In genomic region chr11:60418473-60418803, GRCm38 (mm10) we compare ENCODE assay signal across 8 mouse cellular contexts. TPM values are rescaled to one million over a fixed set of nuclear protein-coding genes. Genes with fewer than 3 reads are reported as not detected.
DNase-seq lines count a peak whose midpoint lies in the region; ATAC-seq and TF ChIP-seq lines count a peak whose summit lies in the region.

No protein-coding gene starts in this region.

- no peak for TF ChIP-seq EP300 in liver, embryonic 14.5 days (IDR thresholded peaks at IDR 0.05; ENCODE audit: low read depth)

- WGBS in lung, embryonic 15.5 days = 7% methylated on average over 6 of the region's 6 CpGs
- WGBS in embryonic facial prominence, embryonic 11.5 days = 16% methylated on average over 6 of the region's 6 CpGs
- 29% methylated on average over 6 of the region's 6 CpGs for WGBS in hindbrain, postnatal 0 days
- WGBS in liver, embryonic 14.5 days (ENCODE audit: insufficient replicate concordance) = 2% methylated on average over 6 of the region's 6 CpGs
- 8% methylated on average over 6 of the region's 6 CpGs for WGBS in stomach, embryonic 14.5 days

- DNase-seq in lung, postnatal 25 days (ENCODE audit: low spot score) = no peak
- peak; percentile 2 for DNase-seq in embryonic facial prominence, embryonic 11.5 days (ENCODE audit: low spot score)
- DNase-seq in hindbrain, postnatal 0 days (ENCODE audit: low spot score) = no peak
- DNase-seq in liver, embryonic 14.5 days (ENCODE audit: low read depth in 3 of 3, low spot score in 3 of 3) = peak in 2 of 3 experiments; percentile 41 to 45
- no peak for DNase-seq in layer of hippocampus, adult 9-10 months (ENCODE audit: low spot score)

- H3K4me1 ChIP-seq in lung, embryonic 15.5 days = peaks cover 25% of the 10 kb centered on the region
- peaks cover 4% of the 10 kb centered on the region for H3K4me1 ChIP-seq in embryonic facial prominence, embryonic 11.5 days (ENCODE audit: control insufficient read depth, insufficient read depth, low read length)
- peaks cover 17% of the 10 kb centered on the region for H3K4me1 ChIP-seq in hindbrain, postnatal 0 days (ENCODE audit: insufficient read depth, low read length)
- peaks cover 22 to 23% of the 10 kb centered on the region in 2 experiments for H3K4me1 ChIP-seq in liver, embryonic 14.5 days (replicated peaks; ENCODE audit: control insufficient read depth in 2 of 2, insufficient read depth in 2 of 2, low read length in 1 of 2)
- peaks cover 19% of the 10 kb centered on the region for H3K4me1 ChIP-seq in stomach, embryonic 14.5 days (ENCODE audit: control insufficient read depth, insufficient read depth, low read length)

- no peaks in the 10 kb centered on the region for H3K36me3 ChIP-seq in lung, embryonic 15.5 days
- no peaks in the 10 kb centered on the region for H3K36me3 ChIP-seq in embryonic facial prominence, embryonic 11.5 days (replicated peaks; ENCODE audit: control insufficient read depth, insufficient read depth, low read depth, low read length)
- no peaks in the 10 kb centered on the region for H3K36me3 ChIP-seq in hindbrain, postnatal 0 days (ENCODE audit: insufficient read depth, low read length)
- H3K36me3 ChIP-seq in liver, embryonic 14.5 days (replicated peaks; ENCODE audit: control insufficient read depth, insufficient read depth, low read depth) = peaks cover 2% of the 10 kb centered on the region; the same call in 1 of the 2 replicates
- no peaks in the 10 kb centered on the region for H3K36me3 ChIP-seq in stomach, embryonic 14.5 days (ENCODE audit: control insufficient read depth, insufficient read depth, low read length)

- H3K27me3 ChIP-seq in lung, embryonic 15.5 days = no peaks in the 10 kb centered on the region
- H3K27me3 ChIP-seq in embryonic facial prominence, embryonic 11.5 days (ENCODE audit: control insufficient read depth, insufficient read depth, low read length) = no peaks in the 10 kb centered on the region
- no peaks in the 10 kb centered on the region for H3K27me3 ChIP-seq in hindbrain, postnatal 0 days (ENCODE audit: insufficient read depth, low read length)
- no peaks in the 10 kb centered on the region for H3K27me3 ChIP-seq in liver, embryonic 14.5 days (ENCODE audit: control insufficient read depth, insufficient read depth, low read length)
- no peaks in the 10 kb centered on the region for H3K27me3 ChIP-seq in stomach, embryonic 14.5 days (ENCODE audit: control insufficient read depth, insufficient read depth, low read length)

- H3K4me2 ChIP-seq in lung, embryonic 15.5 days = peak overlapping the region; percentile 81
- peak overlapping the region; percentile 93 for H3K4me2 ChIP-seq in embryonic facial prominence, embryonic 11.5 days (ENCODE audit: low read depth, low read length)
- peak overlapping the region; percentile 93 for H3K4me2 ChIP-seq in hindbrain, postnatal 0 days (ENCODE audit: low read depth, low read length)
- H3K4me2 ChIP-seq in liver, embryonic 14.5 days (ENCODE audit: low read depth) = peak overlapping the region; percentile 99
- H3K4me2 ChIP-seq in stomach, embryonic 14.5 days (replicated peaks; ENCODE audit: low read depth, low read length) = peak overlapping the region; percentile 97

- peak overlapping the region; percentile 92 for H3K9ac ChIP-seq in lung, embryonic 15.5 days
- H3K9ac ChIP-seq in embryonic facial prominence, embryonic 11.5 days (replicated peaks; ENCODE audit: low read length) = peak overlapping the region; percentile 94
- peak overlapping the region; percentile 92 for H3K9ac ChIP-seq in hindbrain, postnatal 0 days (replicated peaks; ENCODE audit: low read length)
- H3K9ac ChIP-seq in liver, embryonic 14.5 days (replicated peaks) = peak overlapping the region; percentile 79
- peak overlapping the region; percentile 87 for H3K9ac ChIP-seq in stomach, embryonic 14.5 days (replicated peaks; ENCODE audit: low read depth, low read length)

- ATAC-seq in lung, embryonic 15.5 days (ENCODE audit: borderline replicate concordance, extremely low read depth, low FRiP score, low TSS enrichment) = no peak
- no peak for ATAC-seq in embryonic facial prominence, embryonic 11.5 days (replicated peaks; ENCODE audit: insufficient number of reproducible peaks, low FRiP score, low TSS enrichment, low read depth)
- no peak for ATAC-seq in hindbrain, postnatal 0 days
- no peak for ATAC-seq in liver, embryonic 14.5 days (ENCODE audit: insufficient read depth)
- no peak for ATAC-seq in stomach, embryonic 14.5 days (ENCODE audit: insufficient number of reproducible peaks, insufficient read depth, low FRiP score, low read depth)
- no peak for ATAC-seq in inflammation-experienced regulatory T-cells, adult 6 months

- TF ChIP-seq CTCF in hindbrain, postnatal 0 days (IDR thresholded peaks at IDR 0.05; ENCODE audit: low read depth) = no peak
- no peak for TF ChIP-seq CTCF in liver, embryonic 14.5 days (IDR thresholded peaks at IDR 0.05; ENCODE audit: low read depth)

- H3K4me3 ChIP-seq in lung, embryonic 15.5 days = peak overlapping the region; percentile 98
- H3K4me3 ChIP-seq in embryonic facial prominence, embryonic 11.5 days (ENCODE audit: low read depth, low read length) = peak overlapping the region; percentile 89
- H3K4me3 ChIP-seq in hindbrain, postnatal 0 days (ENCODE audit: low read length) = peak overlapping the region; percentile 91
- peak overlapping the region; percentile 72 to 85 for H3K4me3 ChIP-seq in liver, embryonic 14.5 days (ENCODE audit: insufficient read depth in 1 of 2, low read depth in 2 of 2, low read length in 2 of 2)
- peak overlapping the region; percentile 97 for H3K4me3 ChIP-seq in stomach, embryonic 14.5 days (ENCODE audit: low read depth, low read length)

- no peak overlapping the region for H3K27ac ChIP-seq in lung, embryonic 15.5 days
- H3K27ac ChIP-seq in embryonic facial prominence, embryonic 11.5 days (replicated peaks; ENCODE audit: low read depth, low read length) = no peak overlapping the region
- H3K27ac ChIP-seq in hindbrain, postnatal 0 days = peak overlapping the region; percentile 89
- peak overlapping the region; percentile 31 for H3K27ac ChIP-seq in liver, embryonic 14.5 days
- H3K27ac ChIP-seq in stomach, embryonic 14.5 days (ENCODE audit: low read length) = no peak overlapping the region; the same call in 1 of the 2 replicates

- H3K9me3 ChIP-seq in lung, embryonic 15.5 days = no peaks in the 10 kb centered on the region
- no peaks in the 10 kb centered on the region for H3K9me3 ChIP-seq in embryonic facial prominence, embryonic 11.5 days (replicated peaks; ENCODE audit: control insufficient read depth, low read length)
- H3K9me3 ChIP-seq in hindbrain, postnatal 0 days (ENCODE audit: low read length) = no peaks in the 10 kb centered on the region
- no peaks in the 10 kb centered on the region for H3K9me3 ChIP-seq in liver, embryonic 14.5 days (ENCODE audit: control insufficient read depth, low read length)
- no peaks in the 10 kb centered on the region for H3K9me3 ChIP-seq in stomach, embryonic 14.5 days (ENCODE audit: control insufficient read depth, low read depth, low read length)

RNA-seq across cellular contexts. Expression of gene Atpaf2, which starts 0.2 kb away (rescaled TPM):
- 51.6 and 54.7 TPM in 2 replicates for polyA plus RNA-seq in lung, embryonic 15.5 days (2015; fragmentation: Nextera tagmentation; extraction: Ambion mirVana)
- 47.9 and 53.1 TPM in 2 replicates for polyA plus RNA-seq in embryonic facial prominence, embryonic 11.5 days (2014; fragmentation: Nextera tagmentation; extraction: Ambion mirVana)
- 29.2 and 63.4 TPM in 2 replicates for total RNA-seq in hindbrain, postnatal 0 days (2014; rRNA removed)
- polyA plus RNA-seq in hindbrain, postnatal 0 days (2015; fragmentation: Nextera tagmentation; extraction: Ambion mirVana) = 45.8 and 48.4 TPM in 2 replicates
- polyA plus RNA-seq in liver, embryonic 14.5 days (2012; rRNA removed) = 19.0 and 19.4 TPM in 2 replicates
- polyA plus RNA-seq in liver, embryonic 14.5 days (2014; fragmentation: Nextera tagmentation; extraction: Ambion mirVana) = 25.2 and 30.9 TPM in 2 replicates
- polyA plus RNA-seq in stomach, embryonic 14.5 days (2014; fragmentation: Nextera tagmentation; extraction: Ambion mirVana) = 50.7 TPM in 2 replicates
- 10 to 100 TPM; 35.8 to 45.1 (median 43.9) TPM for polyA plus RNA-seq in inflammation-experienced regulatory T-cells, adult 6 months (2017; shearing (Covaris generic))

RNA-seq across cellular contexts. Expression of gene Gid4, which starts 1.5 kb away (rescaled TPM):
- 23.7 and 25.5 TPM in 2 replicates for polyA plus RNA-seq in lung, embryonic 15.5 days (2015; fragmentation: Nextera tagmentation; extraction: Ambion mirVana)
- 26.5 and 27.3 TPM in 2 replicates for polyA plus RNA-seq in embryonic facial prominence, embryonic 11.5 days (2014; fragmentation: Nextera tagmentation; extraction: Ambion mirVana)
- 29.8 and 31.1 TPM in 2 replicates for total RNA-seq in hindbrain, postnatal 0 days (2014; rRNA removed)
- 19.7 and 20.4 TPM in 2 replicates for polyA plus RNA-seq in hindbrain, postnatal 0 days (2015; fragmentation: Nextera tagmentation; extraction: Ambion mirVana)
- 5.6 and 6.1 TPM in 2 replicates for polyA plus RNA-seq in liver, embryonic 14.5 days (2012; rRNA removed)
- polyA plus RNA-seq in liver, embryonic 14.5 days (2014; fragmentation: Nextera tagmentation; extraction: Ambion mirVana) = 8.4 and 10.5 TPM in 2 replicates
- polyA plus RNA-seq in stomach, embryonic 14.5 days (2014; fragmentation: Nextera tagmentation; extraction: Ambion mirVana) = 27.0 and 28.0 TPM in 2 replicates
- polyA plus RNA-seq in inflammation-experienced regulatory T-cells, adult 6 months (2017; shearing (Covaris generic)) = 10 to 100 TPM in 1 of 3 experiments, 1 to 10 TPM in 2; 9.8 to 12.6 (median 10.0) TPM

RNA-seq across cellular contexts. Expression of gene Drg2, which starts 36.0 kb away (rescaled TPM):
- 104 and 106 TPM in 2 replicates for polyA plus RNA-seq in lung, embryonic 15.5 days (2015; fragmentation: Nextera tagmentation; extraction: Ambion mirVana)
- 124 and 136 TPM in 2 replicates for polyA plus RNA-seq in embryonic facial prominence, embryonic 11.5 days (2014; fragmentation: Nextera tagmentation; extraction: Ambion mirVana)
- 93.9 and 103 TPM in 2 replicates for total RNA-seq in hindbrain, postnatal 0 days (2014; rRNA removed)
- 82.2 and 85.1 TPM in 2 replicates for polyA plus RNA-seq in hindbrain, postnatal 0 days (2015; fragmentation: Nextera tagmentation; extraction: Ambion mirVana)
- 22.9 and 24.1 TPM in 2 replicates for polyA plus RNA-seq in liver, embryonic 14.5 days (2012; rRNA removed)
- polyA plus RNA-seq in liver, embryonic 14.5 days (2014; fragmentation: Nextera tagmentation; extraction: Ambion mirVana) = 37.5 and 41.3 TPM in 2 replicates
- polyA plus RNA-seq in stomach, embryonic 14.5 days (2014; fragmentation: Nextera tagmentation; extraction: Ambion mirVana) = 98.8 and 110 TPM in 2 replicates
- polyA plus RNA-seq in inflammation-experienced regulatory T-cells, adult 6 months (2017; shearing (Covaris generic)) = 10 to 100 TPM; 44.3 to 68.8 (median 50.2) TPM

RNA-seq across cellular contexts. Expression of gene Myo15, which starts 50.7 kb away (rescaled TPM):
- polyA plus RNA-seq in lung, embryonic 15.5 days (2015; fragmentation: Nextera tagmentation; extraction: Ambion mirVana) = 0.05 and 0.09 TPM in 2 replicates
- 0.24 and 0.25 TPM in 2 replicates for polyA plus RNA-seq in embryonic facial prominence, embryonic 11.5 days (2014; fragmentation: Nextera tagmentation; extraction: Ambion mirVana)
- total RNA-seq in hindbrain, postnatal 0 days (2014; rRNA removed) = 0.25 and 0.31 TPM in 2 replicates
- polyA plus RNA-seq in hindbrain, postnatal 0 days (2015; fragmentation: Nextera tagmentation; extraction: Ambion mirVana) = 0.30 and 0.35 TPM in 2 replicates
- polyA plus RNA-seq in liver, embryonic 14.5 days (2012; rRNA removed) = 0.45 and 0.64 TPM in 2 replicates
- 0.18 and 0.44 TPM in 2 replicates for polyA plus RNA-seq in liver, embryonic 14.5 days (2014; fragmentation: Nextera tagmentation; extraction: Ambion mirVana)
- polyA plus RNA-seq in stomach, embryonic 14.5 days (2014; fragmentation: Nextera tagmentation; extraction: Ambion mirVana) = 0.13 and 0.21 TPM in 2 replicates
- under 1 TPM in 1 of 3 experiments, not detected in 2; 0.09 TPM for polyA plus RNA-seq in inflammation-experienced regulatory T-cells, adult 6 months (2017; shearing (Covaris generic))

Comparison
In these comparisons a context has a peak if more than half of its experiments do, and no peak if none do; other contexts are left out.
1. H3K27ac ChIP-seq: peak in hindbrain, postnatal 0 days (single experiment) and liver, embryonic 14.5 days (single experiment); none in lung, embryonic 15.5 days (single experiment), embryonic facial prominence, embryonic 11.5 days (single experiment) and stomach, embryonic 14.5 days (single experiment).
2. DNase-seq: peak in embryonic facial prominence, embryonic 11.5 days (single experiment) and liver, embryonic 14.5 days (2 of 3); none in lung, postnatal 25 days (single experiment), hindbrain, postnatal 0 days (single experiment) and layer of hippocampus, adult 9-10 months (single experiment).
3. Peak in every context shown above with its lines, with median percentiles within 50 percentile points of each other: H3K4me2 ChIP-seq, H3K4me3 ChIP-seq and H3K9ac ChIP-seq.